Mouse (Mus musculus): Measurements from ENCODE around the gene Bik. TPM values are rescaled to one million over a fixed set of nuclear protein-coding genes. Genes with fewer than 3 reads are reported as not detected.

Bik gene
- total and polyA plus RNA-seq, 3 experiments, result 0.50 TPM; not detected in 2

DNA sequence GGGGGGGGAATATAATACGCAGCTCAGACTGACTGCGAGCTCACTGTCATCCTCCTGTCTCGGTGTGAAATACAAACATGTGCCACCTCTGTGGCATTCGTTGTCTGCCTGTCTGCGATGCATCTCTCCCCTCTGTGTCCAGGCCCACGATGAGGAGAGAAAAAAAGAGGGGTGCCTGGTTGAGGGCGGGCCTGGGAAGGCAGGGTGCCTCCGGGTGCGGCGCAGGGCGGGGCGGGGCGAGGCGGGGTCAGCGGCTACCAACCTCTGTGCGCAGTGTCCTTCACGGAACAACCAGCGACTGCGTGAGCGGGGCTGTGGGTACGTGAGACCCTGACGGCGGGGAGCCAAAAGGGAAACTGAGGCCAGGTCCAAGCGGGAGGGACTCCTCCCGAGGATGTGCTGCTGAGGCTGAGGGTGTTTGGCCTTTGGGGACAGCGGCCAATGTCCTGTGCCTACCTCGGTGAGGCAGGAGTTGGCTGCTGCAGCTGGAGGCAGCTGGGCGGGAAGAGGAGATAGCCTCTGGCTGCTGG lies 36.7 kb downstream of the Bik start, which contains the start of the genes Tspo and Mcat:
TSS of gene Tspo (plus strand) at position 266 of the 530 bp plus-strand sequence.
TSS of gene Mcat (minus strand) at position 461 of the 530 bp plus-strand sequence.
- no peak for DNase-seq (ENCODE audit: extremely low read depth)
- no peak for TF ChIP-seq ELF1 (IDR thresholded peaks at IDR 0.05; ENCODE audit: low read depth, low read length)
- no peak for TF ChIP-seq E2F4 (IDR thresholded peaks at IDR 0.05; ENCODE audit: insufficient replicate concordance, low read depth, low read length)
- peak; percentile 18; the same call in 1 of the 2 replicates for TF ChIP-seq NELFE (IDR thresholded peaks at IDR 0.05; ENCODE audit: low read depth, low read length)
- peak; percentile 32; the same call in 1 of the 2 replicates for TF ChIP-seq ZNF384 (IDR thresholded peaks at IDR 0.05; ENCODE audit: low read depth, low read length)
- peak; percentile 14; the same call in 1 of the 2 replicates for TF ChIP-seq SIN3A (IDR thresholded peaks at IDR 0.05; ENCODE audit: low read length)
- no peak for TF ChIP-seq TBP (conservative IDR thresholded peaks at IDR 0.05; ENCODE audit: low read depth, low read length)
- TF ChIP-seq ETS1 (conservative IDR thresholded peaks at IDR 0.05; ENCODE audit: low read depth, low read length), result no peak
- no peak for TF ChIP-seq RCOR1 (conservative IDR thresholded peaks at IDR 0.05; ENCODE audit: low read depth, low read length)
- no peak for TF ChIP-seq MAFK (IDR thresholded peaks at IDR 0.05; ENCODE audit: insufficient replicate concordance, low read length)
- no peak for TF ChIP-seq HCFC1 (IDR thresholded peaks at IDR 0.05; ENCODE audit: low read depth, low read length)
- TF ChIP-seq MAX (IDR thresholded peaks at IDR 0.05; ENCODE audit: low read length), result no peak; the same call in 1 of the 2 replicates
- no peak for TF ChIP-seq UBTF (IDR thresholded peaks at IDR 0.05; ENCODE audit: low read depth, low read length)
- TF ChIP-seq ZC3H11A (IDR thresholded peaks at IDR 0.05; ENCODE audit: low read depth, low read length), result no peak
- 0 out of 2 replicates have a peak, but pooled peaks have one; percentile 52 for TF ChIP-seq ZMIZ1 (IDR thresholded peaks at IDR 0.05; ENCODE audit: low read depth, low read length)
- TF ChIP-seq TCF12 (IDR thresholded peaks at IDR 0.05; ENCODE audit: low read depth, low read length), result no peak
- TF ChIP-seq CHD2 (IDR thresholded peaks at IDR 0.05; ENCODE audit: low read length), result no peak
- TF ChIP-seq RAD21 (IDR thresholded peaks at IDR 0.05; ENCODE audit: low read depth, low read length), result no peak
- no peak for TF ChIP-seq CTCF (conservative IDR thresholded peaks at IDR 0.05 in 1 of 2, IDR thresholded peaks at IDR 0.05 in 1 of 2; ENCODE audit: low read depth in 2 of 2, low read length in 2 of 2)
- 0 out of 2 replicates have a peak, but pooled peaks have one; percentile 45 for TF ChIP-seq NRF1 (IDR thresholded peaks at IDR 0.05; ENCODE audit: low read depth, low read length)
- TF ChIP-seq PAX5 (IDR thresholded peaks at IDR 0.05; ENCODE audit: low read length), result no peak
- no peak for TF ChIP-seq KAT2A (IDR thresholded peaks at IDR 0.05; ENCODE audit: insufficient replicate concordance, low read length)
- TF ChIP-seq CHD1 (IDR thresholded peaks at IDR 0.05; ENCODE audit: low read depth, low read length), result no peak
- TF ChIP-seq ZKSCAN1 (IDR thresholded peaks at IDR 0.05; ENCODE audit: borderline replicate concordance, low read depth, low read length), result no peak
- TF ChIP-seq IRF4 (IDR thresholded peaks at IDR 0.05; ENCODE audit: low read depth, low read length), result 0 out of 2 replicates have a peak, but pooled peaks have one; percentile 30
- no peak for TF ChIP-seq EP300 (IDR thresholded peaks at IDR 0.05; ENCODE audit: low read length)
- no peak; the same call in 1 of the 2 replicates for TF ChIP-seq POLR2AphosphoS2 (IDR thresholded peaks at IDR 0.05; ENCODE audit: low read depth, low read length)
- TF ChIP-seq USF2 (conservative IDR thresholded peaks at IDR 0.05; ENCODE audit: low read depth, low read length), result no peak
- TF ChIP-seq JUND (conservative IDR thresholded peaks at IDR 0.05; ENCODE audit: low read depth, low read length), result no peak
- 0 out of 2 replicates have a peak, but pooled peaks have one; percentile 51 for TF ChIP-seq MAZ (IDR thresholded peaks at IDR 0.05; ENCODE audit: low read depth, low read length)
- no peak for TF ChIP-seq JUN (IDR thresholded peaks at IDR 0.05; ENCODE audit: insufficient read depth, low read depth, low read length)
- no peak for TF ChIP-seq SMC3 (IDR thresholded peaks at IDR 0.05; ENCODE audit: low read depth, low read length)
- peak; percentile 63 for TF ChIP-seq MXI1 (IDR thresholded peaks at IDR 0.05; ENCODE audit: low read depth, low read length)
- no peak for TF ChIP-seq MEF2A (IDR thresholded peaks at IDR 0.05; ENCODE audit: borderline replicate concordance, low read depth, low read length)
- no peak for TF ChIP-seq BHLHE40 (IDR thresholded peaks at IDR 0.05; ENCODE audit: low read depth, low read length)
- 0 out of 2 replicates have a peak, but pooled peaks have one; percentile 24 for TF ChIP-seq MYC (IDR thresholded peaks at IDR 0.05; ENCODE audit: low read depth, low read length)
- peak; percentile 37; the same call in 1 of the 2 replicates for TF ChIP-seq POLR2A (IDR thresholded peaks at IDR 0.05; ENCODE audit: low read depth, low read length)
- TF ChIP-seq USF1 (IDR thresholded peaks at IDR 0.05; ENCODE audit: low read depth, low read length), result no peak
- TF ChIP-seq GABPA (IDR thresholded peaks at IDR 0.05; ENCODE audit: insufficient replicate concordance, low read depth, low read length), result no peak
- dilution Hi-C loops (cut with MboI; ENCODE audit: extremely low pct_ligation_motif_present, extremely low pct_unique_long_range_greater_than_20kb, low sequenced_read_pairs), result no loop called here

More for the DNA sequence above, 36.7 kb downstream of the Bik start, which contains the start of the genes Tspo and Mcat:
- H3K27ac ChIP-seq (ENCODE audit: insufficient read depth, low read depth), result peak within 1 kb of the TSS; percentile 56
- in situ Hi-C loops (cut with MboI; ENCODE audit: low pct_ligation_motif_present, low pct_unique_long_range_greater_than_20kb, low sequenced_read_pairs), result no loop called here
- H3K79me2 ChIP-seq (replicated peaks; ENCODE audit: control insufficient read depth, extremely low read depth, insufficient read depth, poor library complexity, severe bottlenecking), result no peaks in the 10 kb centered on the region
- no peaks in the 10 kb centered on the region for H3K27me3 ChIP-seq (replicated peaks)
- no peaks in the 10 kb centered on the region for H3K36me3 ChIP-seq (replicated peaks in 1 of 2; ENCODE audit: control insufficient read depth in 1 of 2, insufficient read depth in 1 of 2, low read length in 1 of 2)
- no peaks in the 10 kb centered on the region for H3K9me3 ChIP-seq (replicated peaks; ENCODE audit: low read length)
- H3K9ac ChIP-seq (ENCODE audit: insufficient read depth, low read depth), result peak within 1 kb of the TSS; percentile 75
- peaks cover 5 to 35% of the 10 kb centered on the region in 2 experiments for H3K4me1 ChIP-seq (ENCODE audit: control insufficient read depth in 1 of 2, insufficient read depth in 2 of 2)
- peak within 1 kb of the TSS; percentile 62 to 79 (median 78) for H3K4me3 ChIP-seq (replicated peaks in 1 of 3; ENCODE audit: low read depth in 2 of 3, low read length in 2 of 3, poor library complexity in 1 of 3)
- peak within 1 kb of the TSS; percentile 93 for H3K4me2 ChIP-seq (ENCODE audit: insufficient read depth, low read depth, poor library complexity, severe bottlenecking)

All from CH12.LX (cell line).